Mouse (Mus musculus): ENCODE measurements around the gene Notch2. TPM values are rescaled to one million over a fixed set of nuclear protein-coding genes. Genes with fewer than 3 reads are reported as not detected.

The Notch2 gene
- 41.1 and 48.9 TPM in 2 replicates for total RNA-seq (2017)

DNA sequence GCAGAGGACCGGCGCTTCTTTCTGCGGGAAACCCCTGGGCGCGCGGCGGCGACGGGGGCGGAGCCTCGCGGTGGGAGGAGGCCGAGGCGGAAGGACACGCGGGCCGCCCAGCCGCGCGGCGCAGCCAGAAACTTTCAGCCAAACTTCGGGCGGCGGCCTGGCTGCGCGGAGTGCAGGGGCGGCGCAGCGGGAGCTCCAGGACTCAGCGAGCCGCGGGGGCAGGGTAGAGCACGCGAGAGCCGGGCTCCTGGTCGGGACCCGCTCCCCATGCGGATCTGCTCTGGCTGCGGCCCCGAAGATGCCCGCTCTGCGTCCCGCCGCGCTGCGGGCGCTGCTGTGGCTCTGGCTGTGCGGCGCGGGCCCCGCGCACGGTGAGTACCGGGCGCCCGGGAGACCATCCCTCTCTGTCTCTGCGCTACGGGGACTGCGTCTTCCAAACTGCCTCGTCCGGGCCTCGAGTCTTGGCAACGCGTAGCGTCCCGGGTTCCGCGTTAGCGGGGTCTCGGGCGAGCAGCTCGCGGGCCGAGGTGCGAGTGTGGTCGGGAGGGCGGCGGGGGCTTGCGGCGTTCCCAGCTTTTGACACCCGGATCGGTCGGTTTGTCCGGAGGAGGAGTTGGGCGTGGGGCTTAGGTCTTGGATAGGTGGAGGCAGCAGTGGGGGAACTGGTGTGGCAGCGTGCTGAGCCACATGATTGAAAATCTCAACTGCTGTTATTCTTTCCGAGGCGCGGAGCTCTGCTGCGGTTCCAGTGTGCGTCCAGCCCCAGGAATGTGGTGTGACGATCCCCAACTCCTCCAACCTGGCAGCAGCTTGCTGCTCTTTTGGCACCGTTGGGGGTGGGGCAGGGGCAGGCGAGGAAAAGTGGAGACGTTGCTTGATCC, at the start of gene Notch2:
Gene Notch2 (plus strand): TSS at position 127 of the 881 bp plus-strand sequence.
- 0 out of 2 replicates have a peak, but pooled peaks have one; percentile 9 for ATAC-seq (replicated peaks; ENCODE audit: low read depth, poor library complexity, severe bottlenecking)

DNA sequence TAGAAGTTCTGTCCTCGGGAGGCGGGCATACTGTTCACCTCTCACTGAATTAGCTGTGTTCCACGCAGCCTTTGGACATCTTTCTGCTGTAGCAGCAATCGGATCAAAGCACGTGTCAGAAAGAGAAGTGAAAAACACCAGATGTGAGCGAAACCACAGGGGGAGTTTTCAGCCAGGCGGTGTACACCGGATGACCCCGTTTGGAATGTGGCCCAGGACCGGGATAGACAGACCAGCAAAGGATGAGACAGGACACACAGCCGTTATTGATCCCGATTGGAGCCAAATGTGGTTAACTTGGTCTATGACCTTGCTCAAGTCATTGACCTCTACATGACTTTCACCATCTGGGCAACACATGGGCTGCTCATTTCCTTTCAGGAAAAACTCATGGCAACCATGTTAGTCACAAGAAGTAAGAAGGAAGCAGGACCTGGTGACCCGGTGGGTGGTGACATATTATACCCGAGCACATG, 48.4 kb upstream of the Notch2 start:
- ATAC-seq (replicated peaks; ENCODE audit: low read depth, poor library complexity, severe bottlenecking), result peak; percentile 69

DNA sequence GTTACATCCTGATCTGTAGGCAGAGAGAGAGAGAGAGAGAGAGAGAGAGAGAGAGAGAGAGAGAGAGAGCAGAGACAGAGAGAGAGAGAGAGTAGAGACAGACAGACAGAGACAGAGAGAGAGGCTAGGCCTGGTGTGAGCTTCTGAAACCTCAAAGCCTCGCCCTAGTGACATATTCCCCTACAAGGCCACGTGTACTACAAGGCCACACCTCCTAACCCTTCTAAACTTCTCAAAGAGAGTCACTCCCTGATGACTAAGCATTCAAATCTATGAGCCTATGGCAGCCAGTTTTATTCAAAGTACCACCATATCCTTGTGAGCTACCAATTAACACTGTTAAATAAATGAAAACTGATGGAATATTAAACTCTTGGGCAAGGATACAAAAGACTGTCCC, 45.7 kb upstream of the Notch2 start:
- no peak for ATAC-seq (replicated peaks; ENCODE audit: low read depth, poor library complexity, severe bottlenecking)

DNA sequence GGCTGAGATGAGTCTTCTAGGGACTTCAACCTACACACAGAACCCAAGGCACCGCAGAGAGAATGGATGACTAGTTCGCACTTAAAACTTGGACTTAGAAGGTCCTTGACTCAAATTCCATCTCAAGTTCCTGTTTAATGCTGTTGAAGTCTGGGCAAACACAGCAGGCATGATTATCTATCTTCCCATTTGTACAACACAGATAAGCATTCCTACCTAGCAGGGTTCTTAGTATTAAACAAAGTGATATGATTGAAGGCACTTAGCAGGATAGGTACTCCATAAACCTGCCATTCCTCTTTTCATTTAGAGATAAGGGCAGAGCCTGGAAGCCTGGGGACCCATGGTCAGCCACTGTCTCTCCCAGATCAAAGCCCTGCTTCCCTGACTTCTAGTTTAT, 45.1 kb upstream of the Notch2 start:
- ATAC-seq (replicated peaks; ENCODE audit: low read depth, poor library complexity, severe bottlenecking), result no peak

DNA sequence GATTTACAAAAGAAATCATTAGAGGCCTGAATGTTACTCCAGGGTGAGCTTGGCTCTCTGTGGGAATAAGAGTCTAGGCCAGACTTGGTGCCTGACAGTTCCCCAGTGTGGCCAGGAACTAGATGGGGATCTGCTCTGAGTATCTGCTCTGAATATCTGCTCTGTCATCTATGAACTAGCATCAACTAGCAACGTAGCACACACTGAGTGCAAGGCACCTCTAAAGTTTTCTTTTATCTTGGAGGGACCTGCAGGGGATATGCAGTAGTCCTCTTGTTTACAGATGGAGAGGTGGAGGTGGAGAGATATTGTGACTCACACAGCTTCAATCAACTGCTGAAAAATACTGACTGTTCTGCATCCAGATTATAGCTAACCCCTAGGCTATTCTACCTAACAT, 44.3 kb upstream of the Notch2 start:
- no peak for ATAC-seq (replicated peaks; ENCODE audit: low read depth, poor library complexity, severe bottlenecking)

DNA sequence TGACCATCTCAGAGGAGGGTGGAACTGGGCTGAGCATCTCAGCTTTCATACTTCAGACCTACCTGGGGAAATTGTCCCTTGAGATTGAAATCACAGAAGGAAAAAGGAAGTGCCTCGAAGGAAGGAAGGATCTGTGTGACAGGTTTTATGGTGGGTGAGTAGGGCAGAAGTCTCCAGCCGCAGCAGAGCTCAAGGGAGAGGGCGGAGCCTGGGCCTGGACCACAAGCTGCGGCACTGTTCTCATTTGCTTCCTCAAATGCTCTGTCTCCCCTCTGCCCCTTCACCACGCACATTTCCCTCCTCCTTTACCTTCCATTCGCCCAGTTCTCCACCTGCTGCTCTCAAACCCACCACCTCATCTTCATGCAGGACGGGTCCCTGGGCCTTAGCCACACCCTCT, 42.2 kb upstream of the Notch2 start:
- ATAC-seq (replicated peaks; ENCODE audit: low read depth, poor library complexity, severe bottlenecking), result peak; percentile 98

DNA sequence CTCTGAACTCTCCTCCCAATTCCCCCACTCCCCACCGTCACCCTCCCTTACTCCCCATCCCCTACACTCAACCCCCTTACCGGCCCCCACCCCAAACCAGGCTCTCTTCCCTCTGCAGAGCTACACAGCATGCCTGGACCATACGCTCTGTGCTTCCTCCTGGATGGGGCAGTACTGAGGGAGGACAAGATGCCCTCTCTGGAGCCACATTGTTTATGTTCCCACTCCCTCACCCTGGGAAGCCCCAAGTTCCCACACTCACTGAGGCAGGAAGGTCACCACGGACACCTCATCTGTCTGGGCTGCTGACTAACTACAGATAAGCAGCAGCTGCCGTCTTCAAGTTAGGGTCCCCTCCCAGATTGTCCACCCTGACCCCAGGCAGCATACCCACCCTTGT, 41.1 kb upstream of the Notch2 start:
- ATAC-seq (replicated peaks; ENCODE audit: low read depth, poor library complexity, severe bottlenecking), result no peak

DNA sequence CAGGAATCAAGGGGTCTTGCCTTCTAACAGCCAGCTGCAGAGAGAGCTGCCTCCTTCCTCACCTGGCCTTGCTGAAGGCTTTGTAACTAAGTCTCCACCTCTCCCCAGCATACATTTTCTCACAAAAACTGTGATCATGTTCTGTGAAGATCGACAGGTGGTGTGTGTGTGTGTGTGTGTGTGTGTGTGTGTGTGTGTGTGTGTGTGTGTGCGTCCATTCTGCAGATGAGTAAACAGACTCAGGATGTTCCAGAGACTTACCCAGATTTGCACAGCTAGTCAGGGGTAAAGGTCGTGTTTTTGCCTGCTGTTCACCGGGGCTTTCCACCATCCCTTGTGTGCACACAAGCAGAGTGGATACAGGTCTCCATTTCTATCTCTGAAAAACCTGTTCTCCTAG, 40.6 kb upstream of the Notch2 start:
- no peak for ATAC-seq (replicated peaks; ENCODE audit: low read depth, poor library complexity, severe bottlenecking)

DNA sequence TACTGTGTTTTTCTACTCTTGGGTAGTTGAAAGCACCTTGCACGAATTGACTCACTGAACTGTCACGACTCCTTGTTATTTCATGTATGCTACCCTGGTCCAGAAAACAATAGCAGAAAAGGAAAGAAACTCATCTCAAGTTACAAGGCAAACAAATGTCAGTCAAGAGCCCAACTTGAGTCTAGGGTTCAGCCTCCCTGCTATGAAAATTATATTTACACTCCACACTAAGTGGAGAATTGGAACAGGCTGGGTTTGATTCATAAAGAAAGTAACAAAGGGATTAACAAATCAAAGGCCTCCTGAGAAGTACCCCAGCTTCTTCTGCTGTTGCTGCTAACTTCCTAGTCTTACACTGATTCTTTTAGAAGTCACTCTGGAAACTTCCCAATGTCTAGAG, 40.0 kb upstream of the Notch2 start:
- no peak for ATAC-seq (replicated peaks; ENCODE audit: low read depth, poor library complexity, severe bottlenecking)

DNA sequence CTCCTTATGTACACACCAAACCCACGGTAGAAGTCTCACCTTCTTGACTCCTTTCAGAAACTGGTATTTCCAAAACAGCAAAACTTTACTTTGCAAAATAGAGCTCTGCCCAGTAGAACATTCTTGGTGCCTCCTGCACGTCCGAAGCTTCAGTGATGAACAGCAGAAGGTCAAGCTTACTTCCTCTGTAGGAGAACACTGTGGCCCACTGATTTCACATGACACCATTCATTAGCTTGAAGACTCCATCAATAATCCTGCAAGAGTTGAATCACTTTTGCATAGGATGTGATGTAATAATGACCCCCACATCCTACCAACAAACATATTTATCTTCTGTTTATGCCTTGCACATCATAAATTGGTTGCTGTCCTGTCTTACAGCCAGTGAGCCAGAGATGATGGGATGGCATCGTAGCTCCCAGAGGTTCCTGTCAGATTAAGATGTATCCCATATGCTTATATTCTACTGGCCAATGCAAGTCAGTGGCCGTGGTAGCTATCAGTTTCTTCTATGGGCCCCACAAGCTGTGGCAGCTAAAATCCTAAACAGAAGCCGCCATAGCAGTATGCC, 39.0 kb upstream of the Notch2 start:
- no peak for ATAC-seq (replicated peaks; ENCODE audit: low read depth, poor library complexity, severe bottlenecking)

DNA sequence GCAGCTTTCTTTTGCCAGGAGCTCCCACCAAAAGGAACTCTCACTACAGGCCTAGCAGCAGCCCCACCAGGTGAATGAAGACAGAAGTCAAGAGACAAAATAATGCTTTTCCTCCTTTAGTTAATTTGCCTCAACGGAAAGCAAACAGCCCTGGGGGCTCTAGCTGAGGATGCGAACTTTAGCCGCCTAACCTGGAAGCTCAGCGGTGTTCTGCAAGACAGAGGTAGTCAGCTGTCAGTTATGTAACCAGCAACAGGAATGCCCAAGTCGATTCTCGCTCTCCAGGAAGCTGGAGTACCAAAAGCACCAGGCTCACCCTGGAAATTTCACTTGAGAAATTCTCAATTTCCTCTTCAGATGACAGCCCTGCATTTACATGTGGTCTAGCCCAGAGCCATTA, 36.6 kb upstream of the Notch2 start:
- no peak for ATAC-seq (replicated peaks; ENCODE audit: low read depth, poor library complexity, severe bottlenecking)

DNA sequence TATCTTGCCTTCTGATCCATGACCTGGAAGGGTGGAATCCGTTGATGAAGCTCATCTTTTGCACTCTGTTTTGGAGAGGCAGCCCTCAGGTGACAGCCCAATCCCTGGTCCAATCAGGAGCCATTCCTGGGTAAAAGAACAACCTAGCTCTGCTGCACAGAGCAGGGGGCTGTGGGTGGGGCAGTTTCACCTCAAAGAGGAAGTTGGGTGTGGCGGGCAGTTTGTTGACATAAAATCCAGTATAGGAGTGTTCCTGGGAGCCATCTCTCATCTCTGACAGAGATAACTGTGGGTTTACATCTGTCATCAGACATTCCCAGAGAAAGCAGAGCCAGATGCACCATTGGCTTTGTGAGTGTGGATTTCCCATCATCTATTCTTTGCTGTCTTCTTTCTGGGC, 34.6 kb upstream of the Notch2 start:
- peak; percentile 73 for ATAC-seq (replicated peaks; ENCODE audit: low read depth, poor library complexity, severe bottlenecking)

DNA sequence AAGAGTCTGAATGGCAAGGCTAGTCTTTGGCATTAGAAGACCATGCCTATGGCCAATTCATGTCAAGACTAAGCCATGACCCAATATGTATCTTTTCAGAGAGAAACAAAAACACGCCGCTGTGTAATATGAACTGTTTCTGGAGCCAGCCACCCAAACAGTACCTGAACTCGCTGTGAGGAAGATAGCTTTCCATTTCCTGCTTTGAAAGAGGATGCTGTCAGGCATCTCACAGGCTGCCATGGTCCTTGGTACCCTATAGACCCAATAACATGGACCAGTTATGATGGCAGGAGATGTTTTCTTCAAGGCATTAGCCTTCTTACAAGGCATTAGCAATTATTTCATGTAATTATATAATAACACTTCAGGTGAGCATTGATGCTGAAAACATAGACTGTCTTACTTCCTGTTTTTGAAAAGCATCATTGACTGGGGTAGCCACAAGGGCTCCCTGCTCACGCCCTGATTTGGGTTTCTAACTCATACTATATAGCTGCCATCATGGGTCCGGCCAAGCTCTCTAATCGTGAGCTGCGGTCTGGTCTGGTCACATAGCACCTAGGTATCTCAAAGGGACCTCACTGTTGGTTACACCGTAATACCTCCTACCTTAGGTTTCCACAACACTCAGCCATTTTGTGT, 32.5 kb upstream of the Notch2 start:
- ATAC-seq (replicated peaks; ENCODE audit: low read depth, poor library complexity, severe bottlenecking), result no peak

DNA sequence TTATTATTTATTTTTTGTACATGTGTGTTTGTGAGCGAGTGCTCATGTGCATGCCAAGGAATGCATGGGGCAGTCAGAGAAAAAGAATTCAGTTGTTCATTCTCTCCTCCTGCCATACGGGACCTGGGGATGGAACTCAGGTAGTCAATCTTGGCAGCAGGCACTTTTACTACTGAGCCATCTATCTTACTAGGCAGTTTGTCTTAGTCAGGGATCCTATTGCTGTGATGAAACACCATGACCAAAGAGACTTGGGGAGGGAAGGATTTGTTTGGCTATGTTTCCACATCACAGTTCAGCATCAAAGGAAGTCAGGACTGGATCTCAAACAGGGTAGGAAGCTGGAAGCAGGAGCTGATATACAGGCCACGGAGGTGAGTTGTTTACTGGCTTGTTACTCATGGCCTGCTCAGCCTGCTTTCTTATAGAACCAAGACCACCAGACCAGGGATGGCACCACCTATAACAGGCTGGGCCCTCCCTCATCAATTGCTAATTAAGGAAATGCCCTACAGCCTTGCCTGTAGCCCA, 31.9 kb upstream of the Notch2 start:
- no peak for ATAC-seq (replicated peaks; ENCODE audit: low read depth, poor library complexity, severe bottlenecking)

DNA sequence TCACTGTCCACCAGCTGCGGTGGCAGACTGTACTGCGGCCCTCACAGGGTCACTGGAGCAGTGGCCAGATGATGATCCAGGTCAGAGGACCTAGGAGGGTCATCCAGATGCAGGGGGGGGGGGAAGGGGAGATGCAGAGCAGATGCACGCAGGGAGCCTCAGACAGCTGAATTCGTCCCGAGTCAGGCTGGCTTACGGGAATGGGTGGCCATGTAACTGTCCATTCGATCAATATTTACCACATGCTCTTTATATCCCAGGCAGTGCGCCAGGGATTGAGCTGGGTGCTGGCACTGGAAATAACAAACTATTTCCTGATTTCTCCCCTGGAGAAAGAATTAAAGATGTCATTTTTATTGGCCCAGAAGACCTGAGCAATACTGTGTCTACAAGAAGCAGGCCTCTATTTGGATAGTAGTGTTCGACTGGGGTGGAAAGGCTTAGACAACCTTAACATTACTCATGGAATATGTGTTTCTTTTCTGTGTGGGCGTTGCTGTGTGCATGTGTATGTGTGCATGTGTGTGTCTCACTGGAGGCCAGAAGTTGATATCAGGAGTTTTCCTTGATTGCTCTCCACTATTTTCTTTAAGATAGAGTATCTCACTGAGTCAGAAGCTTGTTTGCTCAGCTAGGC, 28.3 kb upstream of the Notch2 start:
- ATAC-seq (replicated peaks; ENCODE audit: low read depth, poor library complexity, severe bottlenecking), result no peak

DNA sequence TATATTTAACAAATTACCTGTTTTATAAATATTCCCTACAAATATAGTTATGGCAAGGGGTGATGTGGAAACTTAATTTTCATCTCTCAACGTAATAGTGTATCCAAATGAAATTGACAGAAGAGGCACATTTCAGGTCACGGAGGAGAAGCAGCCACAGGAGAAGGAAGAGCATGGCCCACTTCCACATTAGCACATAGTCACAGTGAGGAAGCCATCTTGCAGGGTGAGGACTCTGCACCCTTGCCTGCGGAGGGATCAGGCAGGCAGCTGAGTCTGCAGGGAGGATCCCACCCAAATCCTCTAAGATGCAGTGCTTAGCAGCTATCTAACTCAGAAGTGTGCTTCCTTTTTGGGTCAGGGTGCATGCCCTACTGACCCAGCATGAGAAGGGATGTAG, 27.6 kb upstream of the Notch2 start:
- ATAC-seq (replicated peaks; ENCODE audit: low read depth, poor library complexity, severe bottlenecking), result no peak

DNA sequence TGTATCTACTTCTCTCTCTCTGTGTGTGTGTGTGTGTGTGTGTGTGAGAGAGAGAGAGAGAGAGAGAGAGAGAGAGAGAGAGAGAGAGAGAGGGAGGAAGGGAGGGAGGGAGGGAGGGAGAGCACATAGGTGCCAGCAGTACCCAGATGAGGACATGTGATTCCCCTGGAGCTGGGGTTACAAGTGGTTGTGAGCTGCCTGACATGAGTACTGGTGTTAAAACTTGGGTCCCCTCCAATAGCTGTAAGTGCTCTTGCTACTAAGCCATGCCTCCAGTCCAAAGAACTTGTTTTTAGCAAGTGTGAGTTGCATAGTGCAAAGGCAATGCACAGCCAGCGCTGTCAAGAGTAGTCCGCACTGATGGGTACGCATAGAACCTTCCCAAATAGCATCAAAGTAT, 26.2 kb upstream of the Notch2 start:
- ATAC-seq (replicated peaks; ENCODE audit: low read depth, poor library complexity, severe bottlenecking), result no peak

DNA sequence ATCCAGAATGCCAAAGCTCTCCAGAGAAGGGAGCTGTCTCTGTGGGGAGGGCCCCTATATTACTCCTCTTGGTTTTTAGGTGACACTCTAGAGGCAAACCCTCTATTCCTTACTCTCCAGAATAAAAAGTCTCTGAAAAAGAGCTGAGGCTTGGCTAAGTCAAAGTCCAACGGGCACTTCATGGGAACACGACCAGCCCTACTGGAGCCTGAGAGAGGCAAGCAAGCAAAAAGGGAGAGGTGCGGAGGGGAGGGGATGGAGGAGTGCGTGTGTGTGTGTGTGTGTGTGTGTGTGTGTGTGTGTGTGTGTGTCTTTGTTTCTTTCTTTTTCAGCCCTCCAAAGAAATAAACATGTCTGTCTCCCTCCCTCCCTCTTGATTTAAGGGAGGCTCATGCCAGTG, 24.6 kb upstream of the Notch2 start:
- ATAC-seq (replicated peaks; ENCODE audit: low read depth, poor library complexity, severe bottlenecking), result no peak

DNA sequence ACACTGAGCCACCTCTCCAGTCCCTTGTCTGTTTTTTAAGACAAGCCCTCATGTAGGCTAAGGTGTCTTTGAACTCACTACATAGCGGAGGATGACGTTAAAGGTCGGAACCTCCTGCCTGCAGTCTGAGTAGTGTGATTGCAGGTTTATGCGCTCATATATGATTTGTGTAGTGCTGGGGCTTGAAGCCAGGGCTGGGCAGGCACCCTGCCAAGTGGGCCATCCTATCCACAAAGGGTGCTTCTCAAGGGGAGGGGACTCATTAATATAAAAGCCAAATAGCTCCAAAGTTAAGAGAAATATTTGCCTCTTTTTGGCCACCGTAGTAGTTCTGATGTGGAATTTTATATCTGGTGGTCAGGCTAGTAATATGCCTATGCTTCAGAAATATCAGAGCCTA, 22.8 kb upstream of the Notch2 start:
- no peak for ATAC-seq (replicated peaks; ENCODE audit: low read depth, poor library complexity, severe bottlenecking)

DNA sequence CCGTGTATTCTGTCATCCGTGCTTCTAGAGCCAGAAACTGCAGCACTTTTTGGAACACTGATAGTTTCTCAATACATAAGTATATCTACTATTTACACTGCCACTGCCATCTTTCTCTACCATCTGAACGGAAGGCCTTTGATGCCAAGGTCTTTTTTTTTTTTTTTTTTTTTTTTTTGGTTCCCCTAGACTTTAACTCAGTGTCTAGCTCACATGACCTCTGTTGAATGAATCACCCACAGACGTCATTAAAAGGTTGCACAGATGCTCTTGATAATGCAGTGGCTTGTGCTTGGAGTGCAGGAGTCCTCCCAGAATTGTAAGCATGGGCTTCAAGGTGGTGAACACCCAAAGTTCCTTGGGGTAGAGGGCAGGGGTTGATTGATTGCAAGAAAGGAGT, 21.0 kb upstream of the Notch2 start:
- no peak for ATAC-seq (replicated peaks; ENCODE audit: low read depth, poor library complexity, severe bottlenecking)

Data from common myeloid progenitor, adult 5-6 weeks (primary cell).